Mouse (Mus musculus) embryonic facial prominence, embryonic 11.5 days (tissue): ENCODE measurements around the gene Pex16. TPM values are rescaled to one million over a fixed set of nuclear protein-coding genes. Genes with fewer than 3 reads are reported as not detected.
A peak's percentile ranks its signal among the peaks of the same experiment; 100 is the strongest.

ENCODE experiments used
- ATAC-seq: fragments of 200-750 bp; cut with Nextera tagmentation; replicated peaks from 2 replicates; pipeline ENCODE4 v1.8.0; 2017; ENCODE audit warnings: low read depth; ENCODE audit not compliant: insufficient number of reproducible peaks, low FRiP score, low TSS enrichment
- DNase-seq: peaks from one replicate; pipeline ENCODE4 v3.0.0-alpha.2; 2015; ENCODE audit warnings: low spot score
- H3K27ac ChIP-seq: fragments of 300-500 bp; sonication (generic); replicated peaks from 2 replicates; pipeline ENCODE4 v1.5.1; 2014; ENCODE audit warnings: mild to moderate bottlenecking, low read depth, low read length, control low read depth
- H3K27me3 ChIP-seq: fragments of 300-500 bp; sonication (generic); 2 replicates; pipeline ENCODE4 v1.6.1; 2014; ENCODE audit warnings: mild to moderate bottlenecking, low read length, moderate library complexity, mixed read lengths; ENCODE audit not compliant: control insufficient read depth, insufficient read depth
- H3K36me3 ChIP-seq: fragments of 300-500 bp; sonication (generic); replicated peaks from 2 replicates; pipeline ENCODE4 v1.6.1; 2014; ENCODE audit warnings: low read depth, mild to moderate bottlenecking, low read length, moderate library complexity, mixed read lengths; ENCODE audit not compliant: control insufficient read depth, insufficient read depth
- H3K4me1 ChIP-seq: fragments of 300-500 bp; sonication (generic); 2 replicates; pipeline ENCODE4 v1.6.1; 2014; ENCODE audit warnings: low read length, mixed read lengths; ENCODE audit not compliant: control insufficient read depth, insufficient read depth
- H3K4me2 ChIP-seq: fragments of 300-500 bp; sonication (generic); 2 replicates; pipeline ENCODE4 v1.6.1; 2014; ENCODE audit warnings: low read depth, mild to moderate bottlenecking, control low read depth, low read length, moderate library complexity
- H3K4me3 ChIP-seq: fragments of 300-500 bp; sonication (generic); 2 replicates; pipeline ENCODE4 v1.5.1; 2014; ENCODE audit warnings: low read depth, low read length, control low read depth
- H3K9ac ChIP-seq: fragments of 300-500 bp; sonication (generic); replicated peaks from 2 replicates; pipeline ENCODE4 v1.6.1; 2014; ENCODE audit warnings: mild to moderate bottlenecking, control low read depth, low read length
- H3K9me3 ChIP-seq: fragments of 300-500 bp; sonication (generic); replicated peaks from 2 replicates; pipeline ENCODE4 v1.6.1; 2016; ENCODE audit warnings: mild to moderate bottlenecking, low read length, inconsistent platforms, mixed read lengths; ENCODE audit not compliant: control insufficient read depth
- WGBS: fragments of 180-500 bp; shearing (Covaris S2); extraction: QIAGEN DNeasy Blood & Tissue Kit; methylation state at CpG from one replicate; pipeline ENCODE4 v1.1.7; 2014; 5-methylcytosine and 5-hydroxymethylcytosine counted together
- polyA plus RNA-seq: library from polyadenylated mRNA; unstranded; fragments of >200 nt; fragmentation: Nextera tagmentation; extraction: Ambion mirVana; gene quantifications from 2 replicates; pipeline ENCODE4 v1.2.1, GENCODE M21; 2014

Pex16 gene
- polyA plus RNA-seq, 1 experiment from 2014 or later, result 11.7 TPM

DNA sequence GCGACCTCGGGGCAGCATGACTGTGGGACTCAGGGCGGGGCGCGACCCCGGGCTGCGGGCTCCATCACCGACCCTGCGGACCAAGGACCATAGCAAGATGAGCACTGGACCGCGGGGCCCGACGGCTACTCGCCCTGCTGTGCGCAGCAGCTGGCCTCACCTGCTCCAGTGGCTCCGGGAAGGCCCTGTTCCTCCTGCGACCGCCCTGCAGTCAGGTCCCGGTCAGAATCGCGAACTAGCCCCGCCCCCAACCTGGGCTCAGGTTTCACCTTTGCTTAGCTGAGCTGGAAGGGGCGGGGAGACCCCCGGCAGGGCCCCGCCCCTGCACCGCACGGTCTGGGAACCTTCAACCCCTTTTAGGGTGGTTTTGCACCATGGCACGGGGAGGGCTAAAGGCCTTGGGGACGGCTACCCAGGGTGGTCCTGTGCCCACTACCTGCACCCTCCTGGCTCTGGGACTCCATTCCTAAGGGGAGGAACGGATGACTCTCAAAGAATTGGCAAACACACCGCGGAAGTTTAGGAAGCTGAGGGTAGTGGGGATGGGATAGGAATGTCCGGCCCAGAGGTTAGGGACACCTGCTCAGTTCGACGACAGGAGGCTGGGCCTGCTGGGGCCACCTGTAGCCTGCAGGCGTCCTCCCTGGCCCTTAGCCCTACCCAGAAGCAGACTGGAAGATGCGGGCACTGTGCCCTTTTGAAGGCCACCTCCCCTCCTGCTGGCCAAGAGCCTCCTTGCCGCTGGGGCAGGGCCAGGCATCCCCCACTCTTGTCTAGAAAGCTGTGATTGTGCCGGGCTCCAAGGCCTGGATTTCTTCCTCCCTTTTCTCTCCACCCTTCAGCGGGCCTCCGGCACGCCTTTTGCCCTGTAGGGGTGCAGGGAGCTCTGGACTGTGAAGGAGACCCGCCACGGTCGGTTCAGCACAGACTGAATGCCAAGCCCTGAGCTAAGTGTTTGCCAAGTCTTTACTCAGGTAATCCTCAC lies 3.4 kb upstream of the Pex16 start:
- ATAC-seq, result peak; percentile 22; the same call in 1 of the 2 replicates
- Histone ChIP-seq H3K9ac (peak overlapping the region; percentile 58), H3K4me1 (peaks cover 8% of the 10 kb centered on the region), H3K27me3 (peaks cover 10% of the 10 kb centered on the region; the same call in 1 of the 2 replicates), H3K4me2 (peak overlapping the region; percentile 85), H3K36me3 (no peaks in the 10 kb centered on the region), H3K4me3 (peak overlapping the region; percentile 46), H3K27ac (no peak overlapping the region), H3K9me3 (no peaks in the 10 kb centered on the region)
- 2% methylated on average over 45 of the region's 45 CpGs for WGBS
- peak; percentile 86 for DNase-seq

DNA sequence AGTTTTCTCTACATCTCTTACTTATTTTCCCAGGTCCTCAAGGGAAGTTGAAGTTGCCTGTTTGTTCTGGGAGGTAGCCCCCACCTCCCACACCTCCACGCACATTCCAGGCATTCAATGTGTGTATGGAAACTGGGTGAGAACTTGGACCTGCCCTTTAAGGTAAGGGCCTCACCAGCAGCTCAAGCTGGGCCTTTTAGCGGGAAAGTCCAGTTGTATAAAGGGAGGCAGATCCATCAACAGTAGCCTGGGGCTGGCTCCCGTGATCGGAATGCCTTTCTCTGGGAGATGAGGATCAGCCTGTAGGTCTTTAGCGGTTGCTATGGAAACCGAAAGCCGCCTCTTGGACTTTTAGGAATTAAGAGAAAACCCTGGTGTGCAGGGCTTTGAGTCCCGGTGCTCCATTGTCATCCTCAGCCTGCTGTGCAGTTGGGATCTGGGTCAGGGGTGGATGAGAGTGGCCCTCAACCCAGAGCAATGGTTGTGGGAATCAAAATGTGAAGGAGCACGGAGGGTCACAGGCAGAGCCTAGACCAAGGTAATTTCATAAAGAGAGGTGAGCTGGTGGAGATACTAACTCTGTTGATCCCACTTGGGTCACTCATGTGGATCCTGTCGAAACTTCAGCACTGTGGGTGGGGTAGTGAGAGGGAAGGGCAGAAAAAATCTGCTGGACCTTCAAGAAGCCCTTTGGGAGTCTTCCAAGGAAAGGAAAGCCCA lies 2.3 kb upstream of the Pex16 start:
- DNase-seq (peak; percentile 65), ATAC-seq (no peak)
- Histone ChIP-seq H3K4me2 (peak overlapping the region; percentile 14; the same call in 1 of the 2 replicates), H3K9me3 (no peaks in the 10 kb centered on the region), H3K27me3 (peaks cover 10% of the 10 kb centered on the region; the same call in 1 of the 2 replicates), H3K9ac (no peak overlapping the region; the same call in 1 of the 2 replicates), H3K27ac (0 out of 2 replicates have a peak overlapping the region, but pooled peaks have one; percentile 15), H3K4me1 (peaks cover 11% of the 10 kb centered on the region), H3K4me3 (no peak overlapping the region), H3K36me3 (no peaks in the 10 kb centered on the region)
- WGBS, result 12% methylated on average over 10 of the region's 10 CpGs

DNA sequence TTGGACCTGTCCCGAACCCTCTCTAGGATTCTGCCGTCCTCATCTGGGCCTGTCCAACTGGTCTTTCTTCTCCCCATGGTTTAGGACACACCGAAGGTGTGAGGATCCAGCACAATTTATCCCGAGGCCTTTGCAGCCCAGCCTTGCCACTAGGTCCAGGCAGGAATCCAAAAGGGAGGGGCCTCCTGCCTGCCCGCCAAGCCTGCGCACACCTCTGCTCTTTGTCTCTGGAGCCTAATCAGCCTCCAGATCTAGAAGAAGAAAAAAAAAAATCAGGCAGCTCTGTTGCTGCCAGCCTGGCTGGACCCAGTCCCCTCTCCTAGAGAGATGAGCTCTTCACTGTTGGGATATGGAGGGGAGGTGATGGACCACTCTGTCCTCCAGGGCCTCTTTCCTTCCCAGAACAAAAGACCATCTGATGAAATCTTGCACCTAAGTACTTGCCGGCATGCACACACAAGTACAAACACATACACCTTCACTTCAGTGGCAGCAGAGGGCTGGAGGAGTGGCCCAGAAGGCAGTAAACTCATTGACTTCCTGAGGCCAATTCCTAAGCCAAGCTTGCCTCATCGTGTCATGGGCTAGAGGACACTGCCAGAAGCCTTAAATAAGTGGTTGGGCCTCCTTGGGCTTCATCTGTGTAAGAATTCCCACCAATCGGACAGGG lies 1.6 kb upstream of the Pex16 start:
- H3K9me3 ChIP-seq, result no peaks in the 10 kb centered on the region
- 43% methylated on average over 9 of the region's 9 CpGs for WGBS
- H3K27ac ChIP-seq, result peak overlapping the region; percentile 15; the same call in 1 of the 2 replicates
- H3K4me2 ChIP-seq, result no peak overlapping the region
- ATAC-seq (no peak), DNase-seq (peak; percentile 2)
- peaks cover 10% of the 10 kb centered on the region; the same call in 1 of the 2 replicates for H3K27me3 ChIP-seq
- H3K4me3 ChIP-seq, result no peak overlapping the region
- no peaks in the 10 kb centered on the region for H3K36me3 ChIP-seq
- peaks cover 11% of the 10 kb centered on the region for H3K4me1 ChIP-seq
- no peak overlapping the region for H3K9ac ChIP-seq

DNA sequence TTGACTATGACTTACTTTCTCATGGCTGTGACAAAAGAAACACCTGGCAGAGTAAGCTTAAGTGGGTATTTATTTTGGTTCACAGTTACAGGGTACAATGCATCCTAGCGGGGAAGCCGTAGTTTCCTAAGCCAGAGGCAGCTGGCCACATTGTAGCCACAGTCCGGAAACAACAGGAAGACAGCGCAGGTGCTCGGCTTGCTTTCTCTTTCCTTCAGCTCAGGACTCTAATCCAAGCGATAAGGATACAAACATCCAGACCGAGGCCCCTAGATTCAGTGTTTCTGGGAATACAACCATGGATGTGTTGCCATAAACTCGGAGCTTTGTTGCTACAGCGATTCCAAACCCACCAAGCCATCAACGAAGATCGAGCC lies 1.1 kb upstream of the Pex16 start:
- peaks cover 11% of the 10 kb centered on the region for H3K4me1 ChIP-seq
- H3K9me3 ChIP-seq, result no peaks in the 10 kb centered on the region
- DNase-seq, result no peak
- no peak overlapping the region for H3K9ac ChIP-seq
- no peak overlapping the region for H3K4me3 ChIP-seq
- no peaks in the 10 kb centered on the region for H3K36me3 ChIP-seq
- H3K4me2 ChIP-seq, result no peak overlapping the region
- peaks cover 10% of the 10 kb centered on the region; the same call in 1 of the 2 replicates for H3K27me3 ChIP-seq
- no peak for ATAC-seq
- H3K27ac ChIP-seq, result no peak overlapping the region; the same call in 1 of the 2 replicates
- WGBS, result 78% methylated on average over 11 of the region's 11 CpGs

DNA sequence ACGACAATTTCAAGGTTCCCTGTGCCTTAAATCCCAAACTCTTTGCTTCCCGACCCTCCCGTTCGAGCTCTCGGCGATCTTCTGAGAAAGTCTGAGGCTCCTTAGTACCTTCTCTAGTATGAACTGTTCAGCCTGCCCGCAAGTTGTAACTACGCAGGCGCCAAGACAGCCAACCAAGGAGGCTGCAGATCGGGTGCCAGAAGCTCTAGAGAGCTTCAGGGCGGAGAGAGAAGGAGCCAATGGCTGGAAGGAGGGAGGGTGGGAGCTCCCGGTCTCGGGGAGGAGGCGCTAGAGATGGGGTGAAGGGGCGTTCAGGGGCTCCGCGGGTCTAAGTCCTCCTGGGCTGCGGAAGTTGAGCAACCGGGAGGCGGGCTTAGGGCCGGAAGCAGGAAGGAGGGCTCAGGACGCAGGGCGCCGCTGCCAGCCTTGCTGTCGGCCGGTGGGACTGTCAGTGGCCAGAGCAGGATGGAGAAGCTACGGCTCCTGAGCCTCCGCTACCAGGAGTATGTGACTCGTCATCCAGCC lies 685 bp downstream of the Pex16 start:
- Histone ChIP-seq H3K4me1 (peaks cover 8% of the 10 kb centered on the region), H3K27me3 (peaks cover 10% of the 10 kb centered on the region; the same call in 1 of the 2 replicates)
- WGBS, result 1% methylated on average over 28 of the region's 29 CpGs

DNA sequence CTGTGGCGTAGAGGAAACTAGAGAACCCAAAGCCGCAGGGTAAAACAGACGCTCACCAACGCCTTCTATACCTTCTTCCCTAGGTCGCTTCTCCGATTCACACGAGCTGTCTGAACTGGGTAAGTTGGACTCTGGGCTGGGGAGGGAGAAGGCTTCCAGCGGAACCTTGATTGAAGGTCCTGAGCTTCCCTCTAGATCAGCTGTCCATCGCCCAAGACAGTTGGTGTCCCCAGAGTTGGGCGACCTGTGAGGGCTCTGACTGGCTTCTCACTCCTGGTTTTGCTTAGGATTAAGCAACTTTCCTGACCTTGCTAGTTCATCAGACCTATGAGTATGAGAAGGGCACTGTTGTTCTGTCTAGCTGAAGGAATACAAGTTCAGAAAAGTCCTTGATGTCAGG lies 1.3 kb downstream of the Pex16 start:
- peak overlapping the region; percentile 67 for H3K4me3 ChIP-seq
- peaks cover 7% of the 10 kb centered on the region; the same call in 1 of the 2 replicates for H3K27me3 ChIP-seq
- 10% methylated on average over 10 of the region's 10 CpGs for WGBS
- peaks cover 5% of the 10 kb centered on the region; the same call in 1 of the 2 replicates for H3K4me1 ChIP-seq
- ATAC-seq (no peak), DNase-seq (no peak)
- H3K27ac ChIP-seq, result 0 out of 2 replicates have a peak overlapping the region, but pooled peaks have one; percentile 65
- no peaks in the 10 kb centered on the region; the same call in 1 of the 2 replicates for H3K36me3 ChIP-seq
- no peaks in the 10 kb centered on the region for H3K9me3 ChIP-seq
- H3K9ac ChIP-seq, result peak overlapping the region; percentile 25
- peak overlapping the region; percentile 84 for H3K4me2 ChIP-seq

More for the DNA sequence above, 685 bp downstream of the Pex16 start:
- peak overlapping the region; percentile 25 for H3K9ac ChIP-seq
- H3K9me3 ChIP-seq, result no peaks in the 10 kb centered on the region
- H3K36me3 ChIP-seq, result no peaks in the 10 kb centered on the region; the same call in 1 of the 2 replicates
- H3K4me2 ChIP-seq, result peak overlapping the region; percentile 84
- peak; percentile 96 for DNase-seq
- ATAC-seq, result peak; percentile 90
- peak overlapping the region; percentile 65 for H3K27ac ChIP-seq
- H3K4me3 ChIP-seq, result peak overlapping the region; percentile 67

DNA sequence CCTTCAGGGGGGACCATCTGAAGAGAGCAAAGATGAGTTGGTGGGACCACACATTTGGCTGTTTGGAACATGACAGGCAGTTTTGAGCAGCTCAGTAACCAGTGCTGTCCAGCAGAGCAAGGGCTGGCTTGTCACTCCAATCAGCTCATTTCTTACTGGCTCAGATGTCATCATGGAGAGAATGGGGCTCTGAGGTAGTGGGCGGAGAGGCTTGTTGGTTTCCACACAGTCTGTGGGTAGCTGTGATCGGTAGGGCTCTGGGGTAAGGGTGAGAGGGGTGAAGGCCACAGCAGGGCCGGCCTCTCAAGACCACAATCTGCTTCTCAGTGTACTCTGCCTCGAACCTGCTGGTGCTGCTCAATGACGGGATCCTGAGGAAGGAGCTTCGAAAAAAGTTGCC lies 1.8 kb downstream of the Pex16 start:
- H3K9me3 ChIP-seq, result no peaks in the 10 kb centered on the region
- no peak overlapping the region for H3K27ac ChIP-seq
- no peak overlapping the region for H3K9ac ChIP-seq

More for the DNA sequence above, 1.8 kb downstream of the Pex16 start:
- H3K4me1 ChIP-seq, result peaks cover 3% of the 10 kb centered on the region; the same call in 1 of the 2 replicates
- 81% methylated on average over 6 of the region's 6 CpGs for WGBS
- H3K36me3 ChIP-seq, result no peaks in the 10 kb centered on the region; the same call in 1 of the 2 replicates
- peak overlapping the region; percentile 84; the same call in 1 of the 2 replicates for H3K4me2 ChIP-seq
- no peak for DNase-seq
- H3K27me3 ChIP-seq, result peaks cover 2% of the 10 kb centered on the region; the same call in 1 of the 2 replicates
- no peak for ATAC-seq
- no peak overlapping the region; the same call in 1 of the 2 replicates for H3K4me3 ChIP-seq
